Mouse (Mus musculus): ENCODE data around the gene Luc7l3. TPM values are rescaled to one million over a fixed set of nuclear protein-coding genes. Genes with fewer than 3 reads are reported as not detected.

The Luc7l3 gene
- polyA plus RNA-seq, 1 experiment from 2014 or later, result 77.9 TPM

DNA sequence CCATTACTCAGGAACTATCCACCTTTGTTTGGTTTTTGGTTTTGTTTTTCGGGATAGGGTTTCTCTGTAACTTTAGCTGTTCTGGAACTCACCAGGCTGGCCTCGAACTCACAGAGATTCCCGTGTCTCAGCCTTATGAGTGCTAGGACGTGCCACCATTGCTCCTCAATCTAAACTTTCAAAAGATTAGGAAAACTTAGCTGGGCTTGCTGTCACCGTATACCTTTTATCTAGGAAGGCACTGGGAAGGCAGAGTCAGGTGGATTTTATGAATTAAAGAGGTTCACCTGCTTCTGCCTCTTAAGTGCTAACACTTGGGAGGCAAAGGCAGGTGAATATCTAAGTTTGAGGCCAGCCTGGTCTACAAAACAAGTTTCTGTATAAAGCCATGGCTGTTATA, 848 bp upstream of the Luc7l3 start:
- no peaks in the 10 kb centered on the region; the same call in 1 of the 2 replicates for H3K36me3 ChIP-seq (ENCODE audit: control insufficient read depth, insufficient read depth, low read length)
- WGBS (ENCODE audit: insufficient replicate concordance), result 23% methylated on average over 5 of the region's 5 CpGs
- peak overlapping the region; percentile 95 for H3K4me3 ChIP-seq (ENCODE audit: low read depth, low read length)
- no peak for ATAC-seq (replicated peaks; ENCODE audit: insufficient number of reproducible peaks, low FRiP score, low TSS enrichment)
- no peaks in the 10 kb centered on the region for H3K9me3 ChIP-seq (replicated peaks; ENCODE audit: control insufficient read depth, low read length)
- H3K4me1 ChIP-seq (ENCODE audit: control insufficient read depth, insufficient read depth, low read length), result peaks cover 21% of the 10 kb centered on the region
- H3K9ac ChIP-seq (ENCODE audit: low read depth, low read length), result peak overlapping the region; percentile 98
- H3K4me2 ChIP-seq, result peak overlapping the region; percentile 87
- no peaks in the 10 kb centered on the region for H3K27me3 ChIP-seq (ENCODE audit: control insufficient read depth, insufficient read depth, low read length)
- H3K27ac ChIP-seq (ENCODE audit: low read depth, low read length), result peak overlapping the region; percentile 95

DNA sequence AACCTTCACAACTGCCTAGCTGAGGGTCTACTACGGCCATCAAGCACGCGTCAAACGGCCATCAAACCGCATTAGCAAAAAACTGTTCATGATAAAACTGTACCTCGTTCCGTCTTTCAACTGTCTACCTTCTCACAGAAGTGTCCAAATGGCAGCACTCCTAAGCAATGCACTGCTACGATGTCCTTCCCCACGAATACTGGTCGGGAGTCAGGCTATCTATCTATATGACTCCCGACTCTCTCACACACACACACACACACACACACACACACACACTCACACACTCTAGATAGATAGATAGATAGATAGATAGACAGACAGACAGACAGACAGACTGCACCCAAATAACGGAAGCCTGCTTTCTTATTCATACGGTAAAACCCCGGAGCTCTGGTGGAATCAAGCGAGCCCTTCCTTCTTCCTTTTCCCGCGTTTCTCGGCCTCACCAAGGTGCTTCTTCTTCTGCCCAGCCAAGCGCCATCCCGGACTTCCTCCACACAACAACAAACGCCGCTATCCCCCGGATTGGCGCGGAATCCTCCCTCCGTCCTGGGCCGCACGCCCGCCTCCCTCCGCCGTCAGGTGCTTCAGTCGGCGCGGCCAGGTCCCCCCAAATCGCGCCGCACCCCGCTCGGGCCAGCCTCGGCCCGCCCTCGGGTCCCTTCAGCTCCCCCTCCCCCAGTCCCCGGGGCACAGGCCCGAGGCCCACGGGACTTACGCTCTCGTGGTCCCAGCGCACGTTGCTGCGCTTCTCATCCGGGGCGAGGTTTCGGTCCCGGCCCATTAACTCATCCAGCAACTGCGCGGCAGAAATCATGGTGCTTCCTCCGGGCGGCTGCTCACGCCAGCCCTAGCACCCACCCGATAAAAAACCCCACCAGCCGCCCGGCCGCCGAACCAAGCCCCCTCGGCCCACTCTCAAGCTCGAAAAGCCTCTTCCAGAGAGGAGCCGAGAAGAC, 538 bp downstream of the Luc7l3 start:
- H3K27ac ChIP-seq (ENCODE audit: low read depth, low read length), result peak overlapping the region; percentile 95
- peaks cover 26% of the 10 kb centered on the region for H3K4me1 ChIP-seq (ENCODE audit: control insufficient read depth, insufficient read depth, low read length)
- WGBS (ENCODE audit: insufficient replicate concordance), result under 1% methylated on average over 67 of the region's 67 CpGs
- peak; percentile 68 for ATAC-seq (replicated peaks; ENCODE audit: insufficient number of reproducible peaks, low FRiP score, low TSS enrichment)
- H3K4me3 ChIP-seq (ENCODE audit: low read depth, low read length), result peak overlapping the region; percentile 95
- H3K9ac ChIP-seq (ENCODE audit: low read depth, low read length), result peak overlapping the region; percentile 98
- H3K4me2 ChIP-seq, result peak overlapping the region; percentile 87
- no peaks in the 10 kb centered on the region; the same call in 1 of the 2 replicates for H3K36me3 ChIP-seq (ENCODE audit: control insufficient read depth, insufficient read depth, low read length)
- H3K27me3 ChIP-seq (ENCODE audit: control insufficient read depth, insufficient read depth, low read length), result no peaks in the 10 kb centered on the region
- H3K9me3 ChIP-seq (replicated peaks; ENCODE audit: control insufficient read depth, low read length), result no peaks in the 10 kb centered on the region

DNA sequence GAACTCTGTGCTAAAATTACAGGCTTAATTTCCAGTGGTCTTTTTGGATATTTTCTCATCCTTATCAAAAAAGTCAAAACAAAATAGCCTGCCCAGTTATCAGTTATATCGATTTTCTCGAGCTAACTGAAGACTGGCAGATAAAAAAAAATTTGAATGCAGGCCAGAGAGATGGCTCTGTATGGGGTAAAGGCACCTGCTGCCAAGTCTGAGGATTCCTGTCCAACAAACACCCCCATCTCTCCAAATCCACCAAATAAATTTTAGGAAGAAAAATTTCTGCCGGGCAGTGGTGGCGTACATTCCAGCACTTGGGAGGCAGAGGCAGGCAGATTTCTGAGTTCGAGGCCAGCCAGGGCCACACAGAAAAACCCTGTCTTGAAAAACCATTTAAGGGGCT, 3.7 kb downstream of the Luc7l3 start:
- H3K4me2 ChIP-seq, result peak overlapping the region; percentile 27; the same call in 1 of the 2 replicates
- WGBS (ENCODE audit: insufficient replicate concordance), result 87% methylated on average over 5 of the region's 5 CpGs
- no peak for ATAC-seq (replicated peaks; ENCODE audit: insufficient number of reproducible peaks, low FRiP score, low TSS enrichment)
- no peaks in the 10 kb centered on the region for H3K9me3 ChIP-seq (replicated peaks; ENCODE audit: control insufficient read depth, low read length)
- peaks cover 46% of the 10 kb centered on the region for H3K4me1 ChIP-seq (ENCODE audit: control insufficient read depth, insufficient read depth, low read length)
- no peak overlapping the region for H3K9ac ChIP-seq (ENCODE audit: low read depth, low read length)
- no peak overlapping the region for H3K4me3 ChIP-seq (ENCODE audit: low read depth, low read length)
- H3K36me3 ChIP-seq (ENCODE audit: control insufficient read depth, insufficient read depth, low read length), result no peaks in the 10 kb centered on the region; the same call in 1 of the 2 replicates
- H3K27me3 ChIP-seq (ENCODE audit: control insufficient read depth, insufficient read depth, low read length), result no peaks in the 10 kb centered on the region
- no peak overlapping the region for H3K27ac ChIP-seq (ENCODE audit: low read depth, low read length)

DNA sequence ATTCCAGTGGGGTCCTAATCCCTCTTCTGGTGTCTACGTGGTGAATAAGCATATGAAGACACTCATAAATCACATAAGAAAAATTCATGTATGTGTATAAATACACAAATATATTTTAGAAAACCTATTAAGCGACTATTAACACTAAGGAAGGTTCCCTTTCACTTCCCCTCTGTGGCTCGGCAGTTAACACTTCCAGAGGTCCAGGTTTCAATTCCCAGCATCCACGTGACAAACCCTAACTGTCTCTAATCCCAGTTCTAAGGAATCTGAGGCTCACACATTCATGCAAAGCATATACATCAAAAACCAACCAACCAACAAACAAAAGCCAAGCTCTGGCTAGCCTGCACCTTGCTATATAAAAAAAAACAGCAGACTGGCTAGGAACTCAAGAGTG, 4.3 kb downstream of the Luc7l3 start:
- WGBS (ENCODE audit: insufficient replicate concordance), result 68% methylated on average over 4 of the region's 4 CpGs
- H3K27me3 ChIP-seq (ENCODE audit: control insufficient read depth, insufficient read depth, low read length), result no peaks in the 10 kb centered on the region

DNA sequence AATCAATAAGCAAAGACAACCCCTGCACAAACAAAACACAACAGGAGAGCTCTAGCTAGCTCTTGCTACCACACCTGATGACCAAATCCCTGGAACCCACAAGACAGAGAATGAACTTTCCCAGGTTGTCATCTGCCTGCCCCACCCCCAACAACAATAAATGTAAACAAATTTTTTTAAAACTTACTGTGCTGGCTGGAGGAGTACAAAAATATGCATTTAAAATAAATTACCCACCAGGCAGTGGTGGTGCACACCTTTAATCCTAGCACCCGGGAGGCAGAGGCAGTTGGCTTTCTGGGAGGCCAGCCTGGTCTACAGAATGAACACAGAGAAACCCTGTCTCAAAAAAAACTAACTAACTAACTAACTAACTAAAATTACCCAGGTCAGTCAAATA, 4.8 kb downstream of the Luc7l3 start:
- H3K9me3 ChIP-seq (replicated peaks; ENCODE audit: control insufficient read depth, low read length), result no peaks in the 10 kb centered on the region
- WGBS (ENCODE audit: insufficient replicate concordance), result 78% methylated on average over 1 of the region's 1 CpGs

More for the DNA sequence above, 4.3 kb downstream of the Luc7l3 start:
- Histone ChIP-seq H3K4me1 (ENCODE audit: control insufficient read depth, insufficient read depth, low read length) (peaks cover 46% of the 10 kb centered on the region), H3K36me3 (ENCODE audit: control insufficient read depth, insufficient read depth, low read length) (no peaks in the 10 kb centered on the region; the same call in 1 of the 2 replicates), H3K27ac (ENCODE audit: low read depth, low read length) (no peak overlapping the region), H3K4me3 (ENCODE audit: low read depth, low read length) (no peak overlapping the region), H3K4me2 (peak overlapping the region; percentile 27; the same call in 1 of the 2 replicates), H3K9me3 (replicated peaks; ENCODE audit: control insufficient read depth, low read length) (no peaks in the 10 kb centered on the region), H3K9ac (ENCODE audit: low read depth, low read length) (no peak overlapping the region)
- no peak for ATAC-seq (replicated peaks; ENCODE audit: insufficient number of reproducible peaks, low FRiP score, low TSS enrichment)

DNA sequence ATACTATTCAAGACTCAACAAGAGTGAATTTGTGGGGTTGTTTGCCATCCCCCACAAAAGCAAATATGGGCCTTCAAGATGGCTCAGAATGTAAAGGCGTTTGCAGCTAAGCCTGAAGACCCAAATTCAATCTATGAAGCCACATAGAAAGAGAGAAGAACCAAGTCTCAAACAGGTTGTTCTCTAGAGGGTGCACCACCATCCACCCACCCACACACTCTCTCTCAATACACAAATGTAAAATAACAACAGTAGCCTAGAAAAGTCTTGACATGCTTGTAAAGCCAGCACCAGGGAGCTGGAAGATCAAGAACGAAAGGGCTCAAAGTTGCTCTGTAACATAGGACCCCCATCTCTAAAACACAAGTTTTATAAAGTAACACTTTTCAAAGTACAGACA, 5.3 kb downstream of the Luc7l3 start:
- no peaks in the 10 kb centered on the region for H3K9me3 ChIP-seq (replicated peaks; ENCODE audit: control insufficient read depth, low read length)
- H3K9ac ChIP-seq (ENCODE audit: low read depth, low read length), result no peak overlapping the region
- ATAC-seq (replicated peaks; ENCODE audit: insufficient number of reproducible peaks, low FRiP score, low TSS enrichment), result no peak
- peaks cover 44% of the 10 kb centered on the region for H3K4me1 ChIP-seq (ENCODE audit: control insufficient read depth, insufficient read depth, low read length)
- no peaks in the 10 kb centered on the region; the same call in 1 of the 2 replicates for H3K36me3 ChIP-seq (ENCODE audit: control insufficient read depth, insufficient read depth, low read length)
- H3K4me2 ChIP-seq, result no peak overlapping the region
- H3K27me3 ChIP-seq (ENCODE audit: control insufficient read depth, insufficient read depth, low read length), result no peaks in the 10 kb centered on the region
- 80% methylated on average over 2 of the region's 2 CpGs for WGBS (ENCODE audit: insufficient replicate concordance)
- no peak overlapping the region for H3K27ac ChIP-seq (ENCODE audit: low read depth, low read length)
- no peak overlapping the region for H3K4me3 ChIP-seq (ENCODE audit: low read depth, low read length)

More for the DNA sequence above, 4.8 kb downstream of the Luc7l3 start:
- no peaks in the 10 kb centered on the region for H3K27me3 ChIP-seq (ENCODE audit: control insufficient read depth, insufficient read depth, low read length)
- no peak overlapping the region for H3K27ac ChIP-seq (ENCODE audit: low read depth, low read length)
- no peak for ATAC-seq (replicated peaks; ENCODE audit: insufficient number of reproducible peaks, low FRiP score, low TSS enrichment)
- no peak overlapping the region for H3K4me3 ChIP-seq (ENCODE audit: low read depth, low read length)
- H3K4me2 ChIP-seq, result no peak overlapping the region
- H3K36me3 ChIP-seq (ENCODE audit: control insufficient read depth, insufficient read depth, low read length), result no peaks in the 10 kb centered on the region; the same call in 1 of the 2 replicates
- H3K9ac ChIP-seq (ENCODE audit: low read depth, low read length), result no peak overlapping the region
- peaks cover 44% of the 10 kb centered on the region for H3K4me1 ChIP-seq (ENCODE audit: control insufficient read depth, insufficient read depth, low read length)

DNA sequence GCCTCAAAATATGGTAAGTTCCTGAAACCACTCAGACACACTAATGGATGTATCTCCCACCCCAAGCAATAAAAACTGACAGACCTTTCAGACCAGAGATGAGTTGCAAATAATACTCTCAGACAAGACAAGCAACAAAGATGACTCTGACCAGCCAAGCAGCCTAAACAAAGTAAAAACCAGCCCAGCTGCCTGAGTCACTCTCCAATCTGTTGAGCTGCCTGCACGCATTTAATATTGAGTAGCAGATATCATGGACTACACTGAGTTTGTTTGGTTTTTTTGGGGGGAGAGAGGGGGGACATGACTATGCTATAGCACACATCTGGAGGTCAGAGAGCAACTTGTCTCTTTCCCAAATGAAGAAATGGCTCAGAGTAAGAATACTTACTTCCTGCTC, 6.5 kb downstream of the Luc7l3 start:
- peaks cover 2% of the 10 kb centered on the region; the same call in 1 of the 2 replicates for H3K36me3 ChIP-seq (ENCODE audit: control insufficient read depth, insufficient read depth, low read length)
- peaks cover 44% of the 10 kb centered on the region for H3K4me1 ChIP-seq (ENCODE audit: control insufficient read depth, insufficient read depth, low read length)
- no peak for ATAC-seq (replicated peaks; ENCODE audit: insufficient number of reproducible peaks, low FRiP score, low TSS enrichment)
- H3K27ac ChIP-seq (ENCODE audit: low read depth, low read length), result no peak overlapping the region
- H3K27me3 ChIP-seq (ENCODE audit: control insufficient read depth, insufficient read depth, low read length), result no peaks in the 10 kb centered on the region
- H3K9ac ChIP-seq (ENCODE audit: low read depth, low read length), result no peak overlapping the region
- WGBS (ENCODE audit: insufficient replicate concordance), result 49% methylated on average over 1 of the region's 1 CpGs
- H3K9me3 ChIP-seq (replicated peaks; ENCODE audit: control insufficient read depth, low read length), result no peaks in the 10 kb centered on the region
- no peak overlapping the region for H3K4me3 ChIP-seq (ENCODE audit: low read depth, low read length)
- peak overlapping the region; percentile 1 for H3K4me2 ChIP-seq

DNA sequence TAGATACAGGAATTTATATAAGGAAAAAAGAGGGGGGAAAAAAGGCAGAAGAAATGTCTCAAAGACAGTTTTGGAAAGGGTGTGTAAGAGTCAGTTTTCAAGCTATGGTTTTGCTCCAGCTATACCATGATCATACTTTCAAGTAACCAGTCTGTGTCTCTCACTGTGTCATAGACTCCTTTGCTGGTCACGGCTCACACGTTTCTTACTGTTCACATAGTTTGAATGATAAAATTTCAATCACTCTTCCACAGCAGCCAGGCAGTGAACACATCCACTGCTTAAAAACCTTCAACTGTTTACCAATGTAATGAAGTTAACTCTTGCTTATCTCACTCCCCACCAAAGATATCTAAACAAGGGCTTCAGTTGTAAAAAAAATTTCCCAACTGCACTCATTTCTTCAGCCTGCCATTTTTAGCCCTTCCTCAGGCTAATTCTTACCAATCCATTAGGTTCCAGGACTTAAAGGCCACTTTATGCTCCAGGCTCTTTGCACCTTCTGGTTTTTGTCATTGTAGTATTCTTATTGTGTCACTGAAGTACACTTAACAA, 7.6 kb downstream of the Luc7l3 start:
- peaks cover 37% of the 10 kb centered on the region for H3K4me1 ChIP-seq (ENCODE audit: control insufficient read depth, insufficient read depth, low read length)
- no peak overlapping the region for H3K4me2 ChIP-seq
- H3K27me3 ChIP-seq (ENCODE audit: control insufficient read depth, insufficient read depth, low read length), result no peaks in the 10 kb centered on the region
- no peaks in the 10 kb centered on the region for H3K9me3 ChIP-seq (replicated peaks; ENCODE audit: control insufficient read depth, low read length)
- no peak overlapping the region for H3K4me3 ChIP-seq (ENCODE audit: low read depth, low read length)
- ATAC-seq (replicated peaks; ENCODE audit: insufficient number of reproducible peaks, low FRiP score, low TSS enrichment), result no peak
- 50% methylated on average over 2 of the region's 2 CpGs for WGBS (ENCODE audit: insufficient replicate concordance)
- peak overlapping the region; percentile 19; the same call in 1 of the 2 replicates for H3K27ac ChIP-seq (ENCODE audit: low read depth, low read length)
- H3K9ac ChIP-seq (ENCODE audit: low read depth, low read length), result no peak overlapping the region
- peaks cover 3% of the 10 kb centered on the region; the same call in 1 of the 2 replicates for H3K36me3 ChIP-seq (ENCODE audit: control insufficient read depth, insufficient read depth, low read length)

Measured in heart, embryonic 11.5 days (tissue).